Mouse (Mus musculus): Measurements from ENCODE around the gene Lbr.

- TF ChIP-seq EP300 (IDR thresholded peaks at IDR 0.05; ENCODE audit: insufficient read depth, low read depth, low read length) (no peak), CTCF (IDR thresholded peaks at IDR 0.05; ENCODE audit: low read depth, low read length) (no peak), POLR2A (IDR thresholded peaks at IDR 0.05; ENCODE audit: insufficient read depth, low read length) (no peak)
Measured at GRCm38 (mm10) chr1:181852466-181852865, 9.6 kb upstream of the Lbr start.

All from ES-Bruce4 (cell line).